Mouse (Mus musculus) testis, adult 2 months (tissue): Measurements from ENCODE around the gene Pstpip1. TPM values are rescaled to one million over a fixed set of nuclear protein-coding genes. Genes with fewer than 3 reads are reported as not detected.

Experiments
- H3K27ac ChIP-seq: fragments of 200-500 bp; 2 replicates; pipeline ENCODE4 v1.5.1; 2012; ENCODE audit warnings: low read depth, low read length; ENCODE audit not compliant: control insufficient read depth, insufficient read depth
- H3K27me3 ChIP-seq: fragments of 200-500 bp; 2 replicates; pipeline ENCODE4 v1.6.1; 2012; ENCODE audit warnings: mild to moderate bottlenecking, low read length, moderate library complexity; ENCODE audit not compliant: control insufficient read depth, insufficient read depth
- H3K36me3 ChIP-seq: fragments of 200-500 bp; 2 replicates; pipeline ENCODE4 v1.6.1; 2012; ENCODE audit warnings: mild to moderate bottlenecking, low read length; ENCODE audit not compliant: control insufficient read depth, insufficient read depth
- H3K4me1 ChIP-seq: fragments of 200-500 bp; 2 replicates; pipeline ENCODE4 v1.6.1; 2012; ENCODE audit warnings: low read length; ENCODE audit not compliant: control insufficient read depth, insufficient read depth
- H3K4me3 ChIP-seq: fragments of 200-500 bp; 2 replicates; pipeline ENCODE4 v1.5.1; 2012; ENCODE audit warnings: low read depth, mild to moderate bottlenecking, low read length, moderate library complexity, mixed read lengths; ENCODE audit not compliant: control insufficient read depth
- CTCF ChIP-seq: fragments of 200-500 bp; IDR thresholded peaks from 2 replicates; pipeline ENCODE4 v1.5.1; 2012; ENCODE audit warnings: low read depth, mild to moderate bottlenecking, inconsistent platforms, low read length, moderate library complexity; ENCODE audit not compliant: control insufficient read depth, insufficient read depth, insufficient replicate concordance
- POLR2A ChIP-seq: fragments of 200-500 bp; IDR thresholded peaks from 2 replicates; pipeline ENCODE4 v1.6.1; 2012; ENCODE audit warnings: low read depth, mild to moderate bottlenecking, inconsistent platforms, low read length, moderate library complexity; ENCODE audit not compliant: control insufficient read depth
- polyA plus RNA-seq: library from polyadenylated mRNA; depleted of rRNA; stranded (reverse); fragments of >200 nt; gene quantifications from 2 replicates; pipeline ENCODE4 v1.2.3, GENCODE M21; 2012

Gene Pstpip1
- polyA plus RNA-seq, 1 experiment: 3.6 TPM

DNA sequence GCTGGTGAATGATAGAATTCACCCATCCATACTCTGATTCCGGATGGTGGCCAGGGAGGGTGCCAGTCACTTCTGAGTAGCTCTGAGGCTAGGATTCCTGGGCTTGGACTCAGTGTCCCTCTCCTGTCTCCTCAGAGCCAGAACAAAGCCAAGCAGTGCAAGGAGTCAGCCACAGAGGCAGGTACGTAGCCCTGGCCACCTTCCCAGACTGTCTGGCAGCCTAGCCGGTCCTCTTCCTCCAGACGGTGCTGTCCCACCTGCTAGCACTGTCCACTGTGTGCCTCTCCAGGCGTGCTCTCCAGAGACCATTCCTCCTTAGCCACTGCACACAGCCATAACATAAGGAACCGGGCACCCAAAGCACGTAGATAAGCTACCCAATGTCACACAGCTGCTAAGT lies 33.9 kb downstream of the Pstpip1 start:
- Histone ChIP-seq H3K4me1 (no peaks in the 10 kb centered on the region; the same call in 1 of the 2 replicates), H3K4me3 (no peak overlapping the region), H3K27me3 (no peaks in the 10 kb centered on the region), H3K36me3 (no peaks in the 10 kb centered on the region), H3K27ac (no peak overlapping the region)
- TF ChIP-seq CTCF: no peak
- TF ChIP-seq POLR2A: no peak

DNA sequence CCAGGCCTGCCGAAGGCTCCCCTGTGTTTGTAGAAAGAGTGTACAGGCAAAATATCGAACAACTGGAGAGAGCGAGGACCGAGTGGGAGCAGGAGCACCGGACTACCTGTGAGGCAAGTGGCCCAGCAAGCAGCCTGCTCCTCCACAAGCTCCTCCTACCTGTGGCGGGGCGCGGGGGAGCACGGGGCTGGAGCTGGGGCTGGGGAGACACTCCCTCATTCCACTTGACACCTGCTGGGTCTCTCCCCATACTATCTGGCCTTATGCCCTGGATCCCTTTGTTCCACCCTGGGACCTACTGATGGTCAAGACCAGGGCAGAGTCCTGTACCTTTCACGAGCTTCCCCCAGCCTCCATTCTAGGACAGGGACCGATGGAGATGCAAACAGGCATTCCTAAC lies 34.8 kb downstream of the Pstpip1 start:
- Histone ChIP-seq H3K27me3 (no peaks in the 10 kb centered on the region), H3K36me3 (no peaks in the 10 kb centered on the region), H3K27ac (no peak overlapping the region), H3K4me1 (no peaks in the 10 kb centered on the region), H3K4me3 (no peak overlapping the region)
- TF ChIP-seq POLR2A (no peak), CTCF (no peak)

DNA sequence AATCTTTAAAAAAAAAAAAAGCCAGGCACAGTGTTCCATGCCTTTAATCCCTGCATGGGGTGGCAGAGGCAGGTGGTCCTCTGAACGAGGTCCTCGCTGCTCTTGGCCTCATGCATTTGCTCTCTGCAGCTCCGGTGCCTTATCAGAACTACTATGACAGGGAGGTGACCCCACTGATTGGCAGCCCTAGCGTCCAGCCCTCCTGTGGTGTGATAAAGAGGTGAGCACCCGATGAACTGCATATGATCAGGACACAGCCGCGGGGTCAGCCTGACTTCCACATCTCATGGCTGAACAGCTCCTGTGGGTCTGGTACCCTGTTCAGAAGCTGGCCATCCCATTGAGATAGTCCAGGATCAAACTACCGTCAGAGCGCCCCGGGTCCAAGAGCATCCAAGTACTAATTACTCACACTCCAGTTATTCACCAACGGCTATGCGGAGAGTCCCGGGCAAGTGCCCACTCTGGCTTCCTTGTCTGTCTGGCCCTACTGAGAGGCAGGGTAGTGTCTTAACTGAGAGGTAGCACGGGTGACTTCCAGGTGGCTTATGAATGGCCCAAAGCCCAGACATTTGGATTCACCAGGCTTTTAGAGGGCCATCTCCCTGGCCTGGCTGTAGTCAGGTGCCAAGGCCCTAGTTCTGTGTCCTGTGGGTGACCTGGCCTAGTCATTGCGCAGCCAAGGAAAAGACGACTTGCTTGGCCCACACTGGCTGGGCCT lies 36.9 kb downstream of the Pstpip1 start:
- Histone ChIP-seq H3K27me3 (no peaks in the 10 kb centered on the region), H3K27ac (no peak overlapping the region), H3K4me3 (no peak overlapping the region), H3K4me1 (no peaks in the 10 kb centered on the region), H3K36me3 (no peaks in the 10 kb centered on the region)
- TF ChIP-seq POLR2A (no peak), CTCF (no peak)

GRCm38 (mm10) chr9:56128331-56128730 lies 38.6 kb downstream of the Pstpip1 start:
- Histone ChIP-seq H3K4me3 (no peak overlapping the region), H3K36me3 (no peaks in the 10 kb centered on the region)
- TF ChIP-seq POLR2A (no peak), CTCF (no peak)

DNA sequence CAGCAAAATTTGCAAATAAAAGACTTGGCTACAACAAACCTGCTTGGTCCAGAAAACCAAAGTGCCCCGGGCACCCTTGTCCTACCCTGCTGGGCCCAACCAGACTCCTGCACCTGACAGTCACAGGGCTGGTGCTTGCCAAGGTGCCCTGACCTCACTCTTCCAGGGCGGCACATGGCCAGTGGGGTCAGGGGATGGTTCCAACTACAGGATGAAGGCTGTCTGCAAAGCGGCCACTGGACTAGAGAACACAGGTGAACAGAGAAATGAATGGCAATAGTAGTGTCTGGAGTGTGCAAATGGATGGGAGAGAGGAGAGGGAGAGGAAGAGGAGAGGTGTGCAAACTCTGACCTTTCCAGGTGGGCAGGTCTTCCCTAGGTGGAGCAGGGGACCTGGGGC lies 40.2 kb downstream of the Pstpip1 start:
- Histone ChIP-seq H3K4me1 (no peaks in the 10 kb centered on the region), H3K27me3 (no peaks in the 10 kb centered on the region), H3K4me3 (no peak overlapping the region), H3K36me3 (no peaks in the 10 kb centered on the region; the same call in none of the 2 replicates), H3K27ac (no peak overlapping the region)
- TF ChIP-seq POLR2A (no peak), CTCF (no peak)

More at GRCm38 (mm10) chr9:56128331-56128730, 38.6 kb downstream of the Pstpip1 start:
- H3K4me1 ChIP-seq: no peaks in the 10 kb centered on the region
- H3K27ac ChIP-seq: no peak overlapping the region
- no peaks in the 10 kb centered on the region for H3K27me3 ChIP-seq

- Histone ChIP-seq H3K27me3 (no peaks in the 10 kb centered on the region), H3K4me1 (no peaks in the 10 kb centered on the region), H3K36me3 (no peaks in the 10 kb centered on the region; the same call in none of the 2 replicates), H3K27ac (no peak overlapping the region), H3K4me3 (no peak overlapping the region)
- no peak for TF ChIP-seq POLR2A
- TF ChIP-seq CTCF: no peak
Observed at GRCm38 (mm10) chr9:56130536-56130935, 40.8 kb downstream of the Pstpip1 start.

- no peak overlapping the region for H3K27ac ChIP-seq
- H3K36me3 ChIP-seq: peaks cover 1% of the 10 kb centered on the region
- H3K4me3 ChIP-seq: no peak overlapping the region
- no peak for TF ChIP-seq CTCF
- no peaks in the 10 kb centered on the region for H3K4me1 ChIP-seq
- no peaks in the 10 kb centered on the region for H3K27me3 ChIP-seq
Observed at GRCm38 (mm10) chr9:56131813-56132525, 42.2 kb downstream of the Pstpip1 start.
